Mouse (Mus musculus): ENCODE data around the gene Hspa12b. TPM values are rescaled to one million over a fixed set of nuclear protein-coding genes. Genes with fewer than 3 reads are reported as not detected.

Gene Hspa12b
- polyA plus RNA-seq, 1 experiment from 2014 or later = 4.6 TPM

- H3K4me3 ChIP-seq (ENCODE audit: low read depth, low read length) = no peak overlapping the region
Observed at GRCm38 (mm10) chr2:131149254-131149578, 22.1 kb downstream of the Hspa12b start.

GRCm38 (mm10) chr2:131152166-131152730 is 25.2 kb downstream of the Hspa12b start:
- Histone ChIP-seq H3K27me3 (ENCODE audit: control insufficient read depth, insufficient read depth, low read length) (no peaks in the 10 kb centered on the region), H3K4me3 (ENCODE audit: low read depth, low read length) (no peak overlapping the region), H3K9me3 (ENCODE audit: control insufficient read depth, low read length) (no peaks in the 10 kb centered on the region), H3K4me2 (replicated peaks; ENCODE audit: low read depth, low read length) (no peak overlapping the region), H3K27ac (ENCODE audit: low read depth, low read length) (no peak overlapping the region), H3K36me3 (ENCODE audit: control insufficient read depth, insufficient read depth, low read length) (peaks cover 4% of the 10 kb centered on the region), H3K9ac (ENCODE audit: low read depth, low read length) (no peak overlapping the region), H3K4me1 (replicated peaks; ENCODE audit: control insufficient read depth, insufficient read depth, low read length) (no peaks in the 10 kb centered on the region)
- WGBS = 92% methylated on average over 7 of the region's 7 CpGs
- ATAC-seq (ENCODE audit: low FRiP score) (no peak), DNase-seq (ENCODE audit: low spot score) (no peak)

More at GRCm38 (mm10) chr2:131149254-131149578, 22.1 kb downstream of the Hspa12b start:
- Histone ChIP-seq H3K9me3 (ENCODE audit: control insufficient read depth, low read length) (no peaks in the 10 kb centered on the region), H3K9ac (ENCODE audit: low read depth, low read length) (no peak overlapping the region), H3K4me2 (replicated peaks; ENCODE audit: low read depth, low read length) (no peak overlapping the region), H3K36me3 (ENCODE audit: control insufficient read depth, insufficient read depth, low read length) (peaks cover 10% of the 10 kb centered on the region), H3K27me3 (ENCODE audit: control insufficient read depth, insufficient read depth, low read length) (no peaks in the 10 kb centered on the region), H3K4me1 (replicated peaks; ENCODE audit: control insufficient read depth, insufficient read depth, low read length) (no peaks in the 10 kb centered on the region), H3K27ac (ENCODE audit: low read depth, low read length) (no peak overlapping the region)
- 90% methylated on average over 3 of the region's 3 CpGs for WGBS
- DNase-seq (ENCODE audit: low spot score) = no peak
- ATAC-seq (ENCODE audit: low FRiP score) = no peak

- H3K9ac ChIP-seq (ENCODE audit: low read depth, low read length) = no peak overlapping the region
- no peak overlapping the region for H3K27ac ChIP-seq (ENCODE audit: low read depth, low read length)
- WGBS = 92% methylated on average over 4 of the region's 4 CpGs
- no peaks in the 10 kb centered on the region for H3K4me1 ChIP-seq (replicated peaks; ENCODE audit: control insufficient read depth, insufficient read depth, low read length)
- no peaks in the 10 kb centered on the region; the same call in 1 of the 2 replicates for H3K36me3 ChIP-seq (ENCODE audit: control insufficient read depth, insufficient read depth, low read length)
- ATAC-seq (ENCODE audit: low FRiP score) = no peak
- DNase-seq (ENCODE audit: low spot score) = no peak
- no peaks in the 10 kb centered on the region for H3K27me3 ChIP-seq (ENCODE audit: control insufficient read depth, insufficient read depth, low read length)
- H3K4me2 ChIP-seq (replicated peaks; ENCODE audit: low read depth, low read length) = no peak overlapping the region
- H3K4me3 ChIP-seq (ENCODE audit: low read depth, low read length) = no peak overlapping the region
- no peaks in the 10 kb centered on the region for H3K9me3 ChIP-seq (ENCODE audit: control insufficient read depth, low read length)
Observed at GRCm38 (mm10) chr2:131154036-131154435, 27.0 kb downstream of the Hspa12b start.

- ATAC-seq (ENCODE audit: low FRiP score) (no peak), DNase-seq (ENCODE audit: low spot score) (no peak)
- H3K4me2 ChIP-seq (replicated peaks; ENCODE audit: low read depth, low read length) = no peak overlapping the region
- no peaks in the 10 kb centered on the region for H3K4me1 ChIP-seq (replicated peaks; ENCODE audit: control insufficient read depth, insufficient read depth, low read length)
- no peaks in the 10 kb centered on the region for H3K36me3 ChIP-seq (ENCODE audit: control insufficient read depth, insufficient read depth, low read length)
- no peaks in the 10 kb centered on the region for H3K9me3 ChIP-seq (ENCODE audit: control insufficient read depth, low read length)
- H3K4me3 ChIP-seq (ENCODE audit: low read depth, low read length) = no peak overlapping the region
- H3K9ac ChIP-seq (ENCODE audit: low read depth, low read length) = no peak overlapping the region
- no peaks in the 10 kb centered on the region for H3K27me3 ChIP-seq (ENCODE audit: control insufficient read depth, insufficient read depth, low read length)
- 94% methylated on average over 7 of the region's 7 CpGs for WGBS
- H3K27ac ChIP-seq (ENCODE audit: low read depth, low read length) = no peak overlapping the region
Observed at GRCm38 (mm10) chr2:131156987-131157386, 29.9 kb downstream of the Hspa12b start.

GRCm38 (mm10) chr2:131159491-131159910 is 32.4 kb downstream of the Hspa12b start:
- H3K4me2 ChIP-seq (replicated peaks; ENCODE audit: low read depth, low read length) = peak overlapping the region; percentile 88
- H3K27me3 ChIP-seq (ENCODE audit: control insufficient read depth, insufficient read depth, low read length) = no peaks in the 10 kb centered on the region
- WGBS = under 1% methylated on average over 18 of the region's 18 CpGs
- H3K27ac ChIP-seq (ENCODE audit: low read depth, low read length) = peak overlapping the region; percentile 81
- peak overlapping the region; percentile 78 for H3K4me3 ChIP-seq (ENCODE audit: low read depth, low read length)
- no peaks in the 10 kb centered on the region for H3K4me1 ChIP-seq (replicated peaks; ENCODE audit: control insufficient read depth, insufficient read depth, low read length)
- no peaks in the 10 kb centered on the region for H3K9me3 ChIP-seq (ENCODE audit: control insufficient read depth, low read length)
- no peaks in the 10 kb centered on the region for H3K36me3 ChIP-seq (ENCODE audit: control insufficient read depth, insufficient read depth, low read length)
- DNase-seq (ENCODE audit: low spot score) = no peak
- ATAC-seq (ENCODE audit: low FRiP score) = peak; percentile 71; the same call in 1 of the 2 replicates
- H3K9ac ChIP-seq (ENCODE audit: low read depth, low read length) = peak overlapping the region; percentile 79

GRCm38 (mm10) chr2:131159938-131160581 is 33.0 kb downstream of the Hspa12b start, which contains the start of gene 1700037H04Rik:
TSS of gene 1700037H04Rik (minus strand) at chr2:131160081.
- peak within 1 kb of the TSS; percentile 79 for H3K9ac ChIP-seq (ENCODE audit: low read depth, low read length)
- WGBS = under 1% methylated on average over 54 of the region's 54 CpGs
- H3K4me3 ChIP-seq (ENCODE audit: low read depth, low read length) = peak within 1 kb of the TSS; percentile 78
- H3K27ac ChIP-seq (ENCODE audit: low read depth, low read length) = peak within 1 kb of the TSS; percentile 81
- DNase-seq (ENCODE audit: low spot score) (peak; percentile 99), ATAC-seq (ENCODE audit: low FRiP score) (peak; percentile 96)
- no peaks in the 10 kb centered on the region for H3K4me1 ChIP-seq (replicated peaks; ENCODE audit: control insufficient read depth, insufficient read depth, low read length)
- H3K9me3 ChIP-seq (ENCODE audit: control insufficient read depth, low read length) = no peaks in the 10 kb centered on the region
- H3K36me3 ChIP-seq (ENCODE audit: control insufficient read depth, insufficient read depth, low read length) = no peaks in the 10 kb centered on the region
- no peaks in the 10 kb centered on the region for H3K27me3 ChIP-seq (ENCODE audit: control insufficient read depth, insufficient read depth, low read length)
- peak within 1 kb of the TSS; percentile 88 for H3K4me2 ChIP-seq (replicated peaks; ENCODE audit: low read depth, low read length)

GRCm38 (mm10) chr2:131160671-131161111 is 33.6 kb downstream of the Hspa12b start:
- DNase-seq (ENCODE audit: low spot score) (no peak), ATAC-seq (ENCODE audit: low FRiP score) (no peak)
- Histone ChIP-seq H3K4me3 (ENCODE audit: low read depth, low read length) (peak overlapping the region; percentile 78), H3K4me1 (replicated peaks; ENCODE audit: control insufficient read depth, insufficient read depth, low read length) (no peaks in the 10 kb centered on the region), H3K4me2 (replicated peaks; ENCODE audit: low read depth, low read length) (peak overlapping the region; percentile 68), H3K27me3 (ENCODE audit: control insufficient read depth, insufficient read depth, low read length) (no peaks in the 10 kb centered on the region), H3K36me3 (ENCODE audit: control insufficient read depth, insufficient read depth, low read length) (no peaks in the 10 kb centered on the region), H3K9ac (ENCODE audit: low read depth, low read length) (peak overlapping the region; percentile 60), H3K27ac (ENCODE audit: low read depth, low read length) (peak overlapping the region; percentile 81), H3K9me3 (ENCODE audit: control insufficient read depth, low read length) (no peaks in the 10 kb centered on the region)
- 2% methylated on average over 17 of the region's 17 CpGs for WGBS

- 78% methylated on average over 7 of the region's 7 CpGs for WGBS
- Histone ChIP-seq H3K9me3 (ENCODE audit: control insufficient read depth, low read length) (no peaks in the 10 kb centered on the region), H3K4me3 (ENCODE audit: low read depth, low read length) (no peak overlapping the region), H3K27ac (ENCODE audit: low read depth, low read length) (no peak overlapping the region), H3K27me3 (ENCODE audit: control insufficient read depth, insufficient read depth, low read length) (no peaks in the 10 kb centered on the region), H3K36me3 (ENCODE audit: control insufficient read depth, insufficient read depth, low read length) (no peaks in the 10 kb centered on the region), H3K4me2 (replicated peaks; ENCODE audit: low read depth, low read length) (no peak overlapping the region), H3K4me1 (replicated peaks; ENCODE audit: control insufficient read depth, insufficient read depth, low read length) (no peaks in the 10 kb centered on the region), H3K9ac (ENCODE audit: low read depth, low read length) (no peak overlapping the region)
- no peak for ATAC-seq (ENCODE audit: low FRiP score)
- no peak for DNase-seq (ENCODE audit: low spot score)
Observed at GRCm38 (mm10) chr2:131163924-131164323, 36.8 kb downstream of the Hspa12b start.

GRCm38 (mm10) chr2:131166172-131166571 is 39.1 kb downstream of the Hspa12b start:
- Histone ChIP-seq H3K27me3 (ENCODE audit: control insufficient read depth, insufficient read depth, low read length) (peaks cover 9% of the 10 kb centered on the region), H3K9ac (ENCODE audit: low read depth, low read length) (no peak overlapping the region), H3K4me3 (ENCODE audit: low read depth, low read length) (no peak overlapping the region), H3K27ac (ENCODE audit: low read depth, low read length) (no peak overlapping the region), H3K9me3 (ENCODE audit: control insufficient read depth, low read length) (no peaks in the 10 kb centered on the region), H3K36me3 (ENCODE audit: control insufficient read depth, insufficient read depth, low read length) (no peaks in the 10 kb centered on the region), H3K4me2 (replicated peaks; ENCODE audit: low read depth, low read length) (no peak overlapping the region), H3K4me1 (replicated peaks; ENCODE audit: control insufficient read depth, insufficient read depth, low read length) (no peaks in the 10 kb centered on the region)
- DNase-seq (ENCODE audit: low spot score) = no peak
- 89% methylated on average over 2 of the region's 2 CpGs for WGBS
- ATAC-seq (ENCODE audit: low FRiP score) = no peak

Measured in hindbrain, embryonic 11.5 days (tissue).